Comparison of ENCODE assay signal across 13 mouse cellular contexts in genomic region chr6:117176406-117176805, GRCm38 (mm10). TPM values are rescaled to one million over a fixed set of nuclear protein-coding genes. Genes with fewer than 3 reads are reported as not detected.
A peak's percentile ranks its signal among the peaks of the same experiment; 100 is the strongest.
DNase-seq lines count a peak whose midpoint lies in the region; ATAC-seq and TF ChIP-seq lines count a peak whose summit lies in the region.
"Had no signal": no experiment of that assay in that cellular context is flagged by ENCODE, and none has a peak within 500 bp of the region (broad histone marks: within the 10 kb centered on the region; RNA-seq: fewer than 3 reads in every experiment).

No protein-coding gene starts in this region.

- H3K27me3 ChIP-seq in forebrain, postnatal 0 days (ENCODE audit: insufficient read depth, low read length), result 0 out of 2 replicates have a peak, but pooled peaks cover under 1% of the 10 kb centered on the region
- peaks cover 19% of the 10 kb centered on the region for H3K27me3 ChIP-seq in forebrain, embryonic 13.5 days
- no peaks in the 10 kb centered on the region for H3K27me3 ChIP-seq in liver, adult 2 months (ENCODE audit: control insufficient read depth, insufficient read depth, low read length)
- H3K27me3 ChIP-seq in limb, embryonic 11.5 days (ENCODE audit: control insufficient read depth, insufficient read depth, low read length), result peaks cover 4% of the 10 kb centered on the region; the same call in 1 of the 2 replicates
- H3K27me3 ChIP-seq: forebrain, embryonic 15.5 days had no signal

- no peak for DNase-seq in forebrain, postnatal 0 days
- DNase-seq in liver, adult 2 months (ENCODE audit: extremely low read depth, low read depth, low spot score), result no peak
- no peak for DNase-seq in liver
- peak; percentile 60 for DNase-seq in ZHBTc4 (ENCODE audit: low read depth, low spot score)
- DNase-seq in limb, embryonic 11.5 days (ENCODE audit: low spot score), result peak; percentile 67
- DNase-seq in frontal cortex, postnatal 10 days (ENCODE audit: low spot score in 2 of 2), result no peak
- no peak for DNase-seq in adrenal gland, postnatal 36 days
- DNase-seq: B cell, adult 2 months had no signal

- H3K9me3 ChIP-seq in forebrain, postnatal 0 days (ENCODE audit: low read length), result no peaks in the 10 kb centered on the region
- H3K9me3 ChIP-seq in forebrain, embryonic 13.5 days (replicated peaks), result no peaks in the 10 kb centered on the region
- H3K9me3 ChIP-seq in limb, embryonic 11.5 days (ENCODE audit: control insufficient read depth, low read length), result no peaks in the 10 kb centered on the region
- H3K9me3 ChIP-seq: forebrain, embryonic 15.5 days; intestine, embryonic 15.5 days; lung, embryonic 15.5 days had no signal

- H3K9ac ChIP-seq in forebrain, postnatal 0 days, result no peak overlapping the region
- H3K9ac ChIP-seq in forebrain, embryonic 13.5 days, result no peak overlapping the region
- peak overlapping the region; percentile 24 for H3K9ac ChIP-seq in liver, adult 2 months (ENCODE audit: low read depth, low read length)
- H3K9ac ChIP-seq in limb, embryonic 11.5 days (ENCODE audit: low read length), result no peak overlapping the region
- H3K9ac ChIP-seq: forebrain, embryonic 15.5 days; intestine, embryonic 15.5 days; lung, embryonic 15.5 days had no signal

- H3K4me3 ChIP-seq in forebrain, postnatal 0 days (ENCODE audit: low read depth, low read length), result no peak overlapping the region
- no peak overlapping the region for H3K4me3 ChIP-seq in forebrain, embryonic 13.5 days
- no peak overlapping the region for H3K4me3 ChIP-seq in liver, adult 2 months (ENCODE audit: insufficient read depth, low read depth, low read length)
- no peak overlapping the region for H3K4me3 ChIP-seq in limb, embryonic 11.5 days (ENCODE audit: low read depth, low read length)
- H3K4me3 ChIP-seq: forebrain, embryonic 15.5 days; intestine, embryonic 15.5 days; lung, embryonic 15.5 days; myocyte had no signal

- no peak overlapping the region for H3K27ac ChIP-seq in forebrain, postnatal 0 days (ENCODE audit: low read depth, low read length)
- no peak overlapping the region for H3K27ac ChIP-seq in forebrain, embryonic 13.5 days
- H3K27ac ChIP-seq in liver, adult 2 months (replicated peaks; ENCODE audit: insufficient read depth, low read depth, low read length), result 0 out of 2 replicates have a peak overlapping the region, but pooled peaks have one; percentile 10
- H3K27ac ChIP-seq in limb, embryonic 11.5 days (replicated peaks; ENCODE audit: low read depth, low read length), result no peak overlapping the region
- H3K27ac ChIP-seq: forebrain, embryonic 15.5 days; intestine, embryonic 15.5 days; lung, embryonic 15.5 days had no signal

- H3K4me1 ChIP-seq in forebrain, postnatal 0 days (ENCODE audit: insufficient read depth), result no peaks in the 10 kb centered on the region
- peaks cover 9% of the 10 kb centered on the region; the same call in 1 of the 2 replicates for H3K4me1 ChIP-seq in forebrain, embryonic 13.5 days
- H3K4me1 ChIP-seq in liver, adult 2 months (ENCODE audit: control insufficient read depth, insufficient read depth, low read length), result peaks cover 12% of the 10 kb centered on the region
- 0 out of 2 replicates have a peak, but pooled peaks cover 6% of the 10 kb centered on the region for H3K4me1 ChIP-seq in limb, embryonic 11.5 days (ENCODE audit: control insufficient read depth, insufficient read depth, low read length)

- H3K79me2 ChIP-seq in liver, adult 2 months (ENCODE audit: control insufficient read depth, insufficient read depth, low read length), result no peaks in the 10 kb centered on the region

- H3K36me3 ChIP-seq in forebrain, postnatal 0 days (ENCODE audit: insufficient read depth), result no peaks in the 10 kb centered on the region
- H3K36me3 ChIP-seq in forebrain, embryonic 13.5 days (ENCODE audit: poor library complexity, severe bottlenecking), result no peaks in the 10 kb centered on the region
- peaks cover 76% of the 10 kb centered on the region for H3K36me3 ChIP-seq in liver, adult 2 months (ENCODE audit: control insufficient read depth, insufficient read depth, low read length)
- no peaks in the 10 kb centered on the region for H3K36me3 ChIP-seq in limb, embryonic 11.5 days (ENCODE audit: control insufficient read depth, insufficient read depth, low read length)
- H3K36me3 ChIP-seq: forebrain, embryonic 15.5 days; intestine, embryonic 15.5 days; lung, embryonic 15.5 days had no signal

- WGBS in forebrain, postnatal 0 days, result 24% methylated on average over 5 of the region's 5 CpGs
- WGBS in forebrain, embryonic 13.5 days, result 23% methylated on average over 5 of the region's 5 CpGs
- 64% methylated on average over 5 of the region's 5 CpGs for WGBS in liver, adult 2 months
- 24% methylated on average over 5 of the region's 5 CpGs for WGBS in limb, embryonic 11.5 days

- TF ChIP-seq CTCF in forebrain, postnatal 0 days (IDR thresholded peaks at IDR 0.05; ENCODE audit: low read depth), result peak; percentile 45
- peak; percentile 41 for TF ChIP-seq CTCF in liver, adult 2 months (IDR thresholded peaks at IDR 0.05; ENCODE audit: low read depth, low read length)

- no peak for ATAC-seq in forebrain, postnatal 0 days
- no peak for ATAC-seq in forebrain, embryonic 13.5 days
- no peak for ATAC-seq in limb, embryonic 11.5 days (ENCODE audit: insufficient number of reproducible peaks, low FRiP score, low TSS enrichment, low read depth)
- ATAC-seq: forebrain, embryonic 15.5 days; intestine, embryonic 15.5 days had no signal

- TF ChIP-seq POLR2A in liver, adult 2 months (IDR thresholded peaks at IDR 0.05; ENCODE audit: extremely low read depth, insufficient read depth, low read length), result no peak

- H3K4me2 ChIP-seq in forebrain, postnatal 0 days (ENCODE audit: low read depth), result no peak overlapping the region
- no peak overlapping the region for H3K4me2 ChIP-seq in forebrain, embryonic 13.5 days
- H3K4me2 ChIP-seq in limb, embryonic 11.5 days (ENCODE audit: low read depth, severe bottlenecking), result no peak overlapping the region
- H3K4me2 ChIP-seq: forebrain, embryonic 15.5 days; intestine, embryonic 15.5 days; lung, embryonic 15.5 days had no signal

RNA-seq across cellular contexts. Expression of gene Cxcl12, which starts 8.1 kb away (rescaled TPM):
- 26.5 and 32.0 TPM in 2 replicates for total RNA-seq in forebrain, postnatal 0 days (2014; rRNA removed)
- polyA plus RNA-seq in forebrain, postnatal 0 days (2015; fragmentation: Nextera tagmentation; extraction: Ambion mirVana), result 70.7 and 99.6 TPM in 2 replicates
- polyA plus RNA-seq in forebrain, embryonic 13.5 days (2015; fragmentation: Nextera tagmentation; extraction: Ambion mirVana), result 38.0 and 59.0 TPM in 2 replicates
- 119 and 166 TPM in 2 replicates for total RNA-seq in liver, adult 2 months (2014; rRNA removed)
- 300 and 346 TPM in 2 replicates for polyA plus RNA-seq in liver, adult 2 months (2012; rRNA removed)
- 81.6 and 86.0 TPM in 2 replicates for polyA plus RNA-seq in limb, embryonic 11.5 days (2014; fragmentation: Nextera tagmentation; extraction: Ambion mirVana)
- total RNA-seq in adrenal gland, postnatal 36 days (2021), result 10 to 100 TPM; 44.6 to 48.6 TPM

Comparison
In these comparisons a context has a peak if more than half of its experiments do, and no peak if none do; other contexts are left out.
1. DNase-seq: peak in ZHBTc4 (single experiment) and limb, embryonic 11.5 days (single experiment); none in forebrain, postnatal 0 days (single experiment), liver, adult 2 months (single experiment), liver (single experiment), frontal cortex, postnatal 10 days (0 of 2) and adrenal gland, postnatal 36 days (0 of 2).